Mouse (Mus musculus): ENCODE measurements at regions not wholly inside any gene's neighbourhood (a gene's known extent, or its start where the extent isn't known, plus 50 kb on each side); places are given as distances from the start of the nearest gene placed in this dataset.

DNA sequence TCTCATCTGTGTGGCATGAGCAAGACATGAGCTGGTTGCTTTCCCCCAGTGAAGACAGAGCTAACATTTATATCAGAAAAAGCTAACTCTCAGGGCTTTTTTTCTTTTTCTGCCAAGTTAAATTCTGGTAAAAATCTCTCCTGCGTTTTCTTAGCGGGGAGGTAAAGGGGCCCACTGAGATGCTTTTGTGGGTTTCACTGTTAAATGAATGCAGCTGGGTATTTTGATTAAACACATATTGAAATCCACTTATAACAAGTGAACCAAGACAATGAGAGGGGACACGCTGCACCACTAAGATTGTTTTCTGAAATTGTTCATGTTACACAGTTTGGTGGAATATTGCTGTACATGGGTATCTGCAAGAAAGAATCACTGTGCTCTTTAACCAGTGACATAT is 149.0 kb downstream of the Cmpk2 start:
- WGBS = 92% methylated on average over 3 of the region's 3 CpGs
- H3K36me3 ChIP-seq (ENCODE audit: control insufficient read depth, insufficient read depth, low read length) = no peaks in the 10 kb centered on the region

GRCm38 (mm10) chr12:26613086-26613705 is 144.2 kb downstream of the Cmpk2 start:
- H3K9ac ChIP-seq (ENCODE audit: low read length) = no peak overlapping the region
- no peaks in the 10 kb centered on the region for H3K9me3 ChIP-seq (ENCODE audit: control insufficient read depth, low read length)
- H3K4me2 ChIP-seq (ENCODE audit: low read length) = peak overlapping the region; percentile 41
- 36% methylated on average over 11 of the region's 11 CpGs for WGBS
- no peaks in the 10 kb centered on the region for H3K27me3 ChIP-seq (ENCODE audit: control insufficient read depth, insufficient read depth, low read length)
- H3K36me3 ChIP-seq (ENCODE audit: control insufficient read depth, insufficient read depth, low read length) = no peaks in the 10 kb centered on the region
- peaks cover 3 to 5% of the 10 kb centered on the region in 2 experiments; a peak in 2 of 4 replicates for H3K4me1 ChIP-seq (ENCODE audit: control insufficient read depth in 2 of 2, insufficient read depth in 2 of 2, low read length in 2 of 2)
- H3K4me3 ChIP-seq (ENCODE audit: control insufficient read depth in 1 of 2, insufficient read depth in 1 of 2, low read depth in 1 of 2, low read length in 2 of 2) = no peak overlapping the region
- H3K27ac ChIP-seq (replicated peaks in 1 of 2; ENCODE audit: control insufficient read depth in 1 of 2, insufficient read depth in 1 of 2, low read depth in 2 of 2, low read length in 2 of 2) = no peak overlapping the region
- no peak; the same call in 1 of the 2 replicates for ATAC-seq (ENCODE audit: insufficient number of reproducible peaks, insufficient read depth, low FRiP score, low read depth)

More for the DNA sequence above, 149.0 kb downstream of the Cmpk2 start:
- Histone ChIP-seq H3K4me3 (ENCODE audit: control insufficient read depth in 1 of 2, insufficient read depth in 1 of 2, low read depth in 1 of 2, low read length in 2 of 2) (no peak overlapping the region), H3K4me1 (ENCODE audit: control insufficient read depth in 2 of 2, insufficient read depth in 2 of 2, low read length in 2 of 2) (peaks cover 3 to 5% of the 10 kb centered on the region in 2 experiments; a peak in 2 of 4 replicates), H3K4me2 (ENCODE audit: low read length) (no peak overlapping the region), H3K9ac (ENCODE audit: low read length) (no peak overlapping the region), H3K27ac (replicated peaks in 1 of 2; ENCODE audit: control insufficient read depth in 1 of 2, insufficient read depth in 1 of 2, low read depth in 2 of 2, low read length in 2 of 2) (no peak overlapping the region), H3K9me3 (ENCODE audit: control insufficient read depth, low read length) (no peaks in the 10 kb centered on the region), H3K27me3 (ENCODE audit: control insufficient read depth, insufficient read depth, low read length) (no peaks in the 10 kb centered on the region)
- no peak for ATAC-seq (ENCODE audit: insufficient number of reproducible peaks, insufficient read depth, low FRiP score, low read depth)

DNA sequence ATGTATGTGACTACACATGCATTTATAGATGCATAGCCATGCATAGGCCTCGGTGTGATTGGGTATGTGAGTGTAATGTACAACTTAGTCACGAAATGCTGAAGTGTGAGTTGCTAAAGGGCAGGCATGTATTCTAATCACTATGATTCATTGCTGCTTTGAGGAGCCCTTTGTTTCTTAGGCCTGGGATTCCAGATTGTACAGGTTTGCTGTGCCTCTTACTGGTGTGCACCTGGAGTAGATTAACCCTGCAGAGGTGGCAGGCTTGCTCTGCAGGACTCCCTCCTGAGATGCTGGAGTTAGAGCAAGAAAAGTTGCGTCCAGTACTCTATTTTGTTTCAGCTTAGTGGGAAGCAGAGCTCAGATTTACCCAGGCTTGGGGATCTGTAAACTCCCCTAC is 141.1 kb downstream of the Cmpk2 start:
- Histone ChIP-seq H3K9me3 (ENCODE audit: control insufficient read depth, low read length) (no peaks in the 10 kb centered on the region), H3K36me3 (ENCODE audit: control insufficient read depth, insufficient read depth, low read length) (no peaks in the 10 kb centered on the region), H3K9ac (ENCODE audit: low read length) (no peak overlapping the region), H3K4me2 (ENCODE audit: low read length) (no peak overlapping the region), H3K27ac (replicated peaks in 1 of 2; ENCODE audit: control insufficient read depth in 1 of 2, insufficient read depth in 1 of 2, low read depth in 2 of 2, low read length in 2 of 2) (no peak overlapping the region), H3K4me3 (ENCODE audit: control insufficient read depth in 1 of 2, insufficient read depth in 1 of 2, low read depth in 1 of 2, low read length in 2 of 2) (no peak overlapping the region), H3K4me1 (ENCODE audit: control insufficient read depth in 2 of 2, insufficient read depth in 2 of 2, low read length in 2 of 2) (peaks cover 3 to 5% of the 10 kb centered on the region in 2 experiments; a peak in 2 of 4 replicates), H3K27me3 (ENCODE audit: control insufficient read depth, insufficient read depth, low read length) (no peaks in the 10 kb centered on the region)
- WGBS = 78% methylated on average over 3 of the region's 3 CpGs
- no peak for ATAC-seq (ENCODE audit: insufficient number of reproducible peaks, insufficient read depth, low FRiP score, low read depth)

GRCm38 (mm10) chr12:26598501-26598900 is 129.5 kb downstream of the Cmpk2 start:
- Histone ChIP-seq H3K4me2 (ENCODE audit: low read length) (no peak overlapping the region), H3K9ac (ENCODE audit: low read length) (no peak overlapping the region), H3K27me3 (ENCODE audit: control insufficient read depth, insufficient read depth, low read length) (no peaks in the 10 kb centered on the region), H3K9me3 (ENCODE audit: control insufficient read depth, low read length) (no peaks in the 10 kb centered on the region), H3K36me3 (ENCODE audit: control insufficient read depth, insufficient read depth, low read length) (no peaks in the 10 kb centered on the region), H3K4me1 (ENCODE audit: control insufficient read depth in 2 of 2, insufficient read depth in 2 of 2, low read length in 2 of 2) (no peaks in the 10 kb centered on the region), H3K4me3 (ENCODE audit: control insufficient read depth in 1 of 2, insufficient read depth in 1 of 2, low read depth in 1 of 2, low read length in 2 of 2) (no peak overlapping the region), H3K27ac (replicated peaks in 1 of 2; ENCODE audit: control insufficient read depth in 1 of 2, insufficient read depth in 1 of 2, low read depth in 2 of 2, low read length in 2 of 2) (no peak overlapping the region)
- ATAC-seq (ENCODE audit: insufficient number of reproducible peaks, insufficient read depth, low FRiP score, low read depth) = no peak

DNA sequence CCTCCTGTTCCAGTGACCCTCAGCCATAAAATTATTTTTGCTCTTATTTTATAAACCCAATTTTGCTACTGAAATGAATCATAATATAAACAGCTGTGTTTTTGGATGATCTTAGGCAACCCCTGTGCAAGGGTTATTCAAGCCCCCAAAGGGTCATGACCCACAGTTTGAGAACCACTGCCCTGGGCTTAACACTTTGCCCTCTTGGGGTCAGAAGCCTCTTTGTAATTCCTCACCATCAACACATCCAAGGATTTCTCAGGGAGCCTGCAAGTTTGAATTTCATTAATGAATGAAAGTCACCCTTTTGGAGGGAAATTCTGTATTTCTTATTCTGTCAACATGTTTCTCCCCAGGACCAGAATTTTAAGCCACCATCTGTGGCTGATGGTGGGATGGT is 123.1 kb downstream of the Cmpk2 start:
- Histone ChIP-seq H3K27me3 (ENCODE audit: control insufficient read depth, insufficient read depth, low read length) (no peaks in the 10 kb centered on the region), H3K9ac (ENCODE audit: low read length) (no peak overlapping the region), H3K4me2 (ENCODE audit: low read length) (no peak overlapping the region), H3K9me3 (ENCODE audit: control insufficient read depth, low read length) (no peaks in the 10 kb centered on the region), H3K27ac (replicated peaks in 1 of 2; ENCODE audit: control insufficient read depth in 1 of 2, insufficient read depth in 1 of 2, low read depth in 2 of 2, low read length in 2 of 2) (no peak overlapping the region), H3K4me1 (ENCODE audit: control insufficient read depth in 2 of 2, insufficient read depth in 2 of 2, low read length in 2 of 2) (no peaks in the 10 kb centered on the region), H3K36me3 (ENCODE audit: control insufficient read depth, insufficient read depth, low read length) (no peaks in the 10 kb centered on the region), H3K4me3 (ENCODE audit: control insufficient read depth in 1 of 2, insufficient read depth in 1 of 2, low read depth in 1 of 2, low read length in 2 of 2) (no peak overlapping the region)
- no peak for ATAC-seq (ENCODE audit: insufficient number of reproducible peaks, insufficient read depth, low FRiP score, low read depth)

GRCm38 (mm10) chr12:26589091-26589490 is 120.1 kb downstream of the Cmpk2 start:
- Histone ChIP-seq H3K4me2 (ENCODE audit: low read length) (no peak overlapping the region), H3K9me3 (ENCODE audit: control insufficient read depth, low read length) (no peaks in the 10 kb centered on the region), H3K27ac (replicated peaks in 1 of 2; ENCODE audit: control insufficient read depth in 1 of 2, insufficient read depth in 1 of 2, low read depth in 2 of 2, low read length in 2 of 2) (no peak overlapping the region), H3K4me3 (ENCODE audit: control insufficient read depth in 1 of 2, insufficient read depth in 1 of 2, low read depth in 1 of 2, low read length in 2 of 2) (no peak overlapping the region), H3K4me1 (ENCODE audit: control insufficient read depth in 2 of 2, insufficient read depth in 2 of 2, low read length in 2 of 2) (no peaks in the 10 kb centered on the region), H3K36me3 (ENCODE audit: control insufficient read depth, insufficient read depth, low read length) (no peaks in the 10 kb centered on the region), H3K27me3 (ENCODE audit: control insufficient read depth, insufficient read depth, low read length) (no peaks in the 10 kb centered on the region), H3K9ac (ENCODE audit: low read length) (no peak overlapping the region)
- ATAC-seq (ENCODE audit: insufficient number of reproducible peaks, insufficient read depth, low FRiP score, low read depth) = no peak

DNA sequence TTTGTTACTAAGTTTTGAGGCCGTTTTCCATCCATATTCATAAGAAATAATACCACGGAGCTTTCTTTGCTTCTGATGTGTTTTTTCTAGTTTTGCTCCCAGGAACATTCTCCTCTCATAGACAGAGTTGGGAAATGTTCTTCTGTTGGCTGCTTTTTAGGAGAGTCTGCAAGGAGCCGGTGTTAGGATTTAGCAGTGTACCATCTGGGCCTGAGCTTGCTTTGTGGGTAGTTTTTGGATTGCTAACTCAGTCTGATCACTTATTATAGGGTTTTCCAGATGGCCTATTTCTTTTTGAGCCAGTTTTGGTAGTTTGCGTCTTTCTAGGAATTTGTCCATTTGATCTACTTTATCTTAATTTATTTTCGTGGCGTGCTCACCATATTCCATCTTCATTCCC is 108.4 kb downstream of the Cmpk2 start:
- Histone ChIP-seq H3K4me3 (ENCODE audit: control insufficient read depth in 1 of 2, insufficient read depth in 1 of 2, low read depth in 1 of 2, low read length in 2 of 2) (no peak overlapping the region), H3K9me3 (ENCODE audit: control insufficient read depth, low read length) (no peaks in the 10 kb centered on the region), H3K9ac (ENCODE audit: low read length) (no peak overlapping the region), H3K4me1 (ENCODE audit: control insufficient read depth in 2 of 2, insufficient read depth in 2 of 2, low read length in 2 of 2) (no peaks in the 10 kb centered on the region), H3K4me2 (ENCODE audit: low read length) (no peak overlapping the region), H3K27me3 (ENCODE audit: control insufficient read depth, insufficient read depth, low read length) (no peaks in the 10 kb centered on the region), H3K27ac (replicated peaks in 1 of 2; ENCODE audit: control insufficient read depth in 1 of 2, insufficient read depth in 1 of 2, low read depth in 2 of 2, low read length in 2 of 2) (no peak overlapping the region), H3K36me3 (ENCODE audit: control insufficient read depth, insufficient read depth, low read length) (no peaks in the 10 kb centered on the region)
- no peak for ATAC-seq (ENCODE audit: insufficient number of reproducible peaks, insufficient read depth, low FRiP score, low read depth)
- 92% methylated on average over 6 of the region's 6 CpGs for WGBS

DNA sequence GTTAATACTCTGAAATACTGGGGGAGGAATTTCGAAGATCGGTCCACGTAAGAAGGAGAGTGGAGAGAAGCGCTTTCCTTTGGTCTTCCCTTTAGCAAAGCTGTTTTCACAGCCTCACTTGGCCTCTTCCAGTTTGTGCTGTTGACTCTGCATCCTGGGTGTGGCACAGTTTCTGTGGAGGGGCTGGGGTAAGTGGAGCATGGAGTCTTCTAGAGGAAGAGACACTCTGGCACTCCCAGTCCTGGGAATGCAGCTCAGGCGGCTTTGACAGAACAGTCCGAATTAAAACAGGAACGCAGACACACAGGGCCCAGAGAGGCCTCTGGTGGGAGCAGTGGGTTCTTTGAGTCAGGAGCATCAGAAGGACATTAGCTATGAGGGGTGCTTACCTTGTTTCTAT is 102.6 kb downstream of the Cmpk2 start:
- Histone ChIP-seq H3K36me3 (ENCODE audit: control insufficient read depth, insufficient read depth, low read length) (no peaks in the 10 kb centered on the region), H3K27ac (replicated peaks in 1 of 2; ENCODE audit: control insufficient read depth in 1 of 2, insufficient read depth in 1 of 2, low read depth in 2 of 2, low read length in 2 of 2) (no peak overlapping the region), H3K4me3 (ENCODE audit: control insufficient read depth in 1 of 2, insufficient read depth in 1 of 2, low read depth in 1 of 2, low read length in 2 of 2) (no peak overlapping the region), H3K27me3 (ENCODE audit: control insufficient read depth, insufficient read depth, low read length) (no peaks in the 10 kb centered on the region), H3K4me2 (ENCODE audit: low read length) (no peak overlapping the region), H3K9ac (ENCODE audit: low read length) (no peak overlapping the region), H3K9me3 (ENCODE audit: control insufficient read depth, low read length) (no peaks in the 10 kb centered on the region), H3K4me1 (ENCODE audit: control insufficient read depth in 2 of 2, insufficient read depth in 2 of 2, low read length in 2 of 2) (peaks cover 0 to 2% of the 10 kb centered on the region in 2 experiments; a peak in 1 of 4 replicates)
- ATAC-seq (ENCODE audit: insufficient number of reproducible peaks, insufficient read depth, low FRiP score, low read depth) = no peak
- 77% methylated on average over 7 of the region's 7 CpGs for WGBS
